Mouse (Mus musculus) retina, adult 2 months (tissue): ENCODE data around the gene Zfp326.
A peak's percentile ranks its signal among the peaks of the same experiment; 100 is the strongest.

Experiments
- DNase-seq: peaks from one replicate; pipeline ENCODE4 v3.0.0-alpha.2; 2012; ENCODE audit warnings: low read depth, low spot score

Zfp326 gene

GRCm38 (mm10) chr5:105867427-105867826 lies 8.9 kb upstream of the Zfp326 start:
- no peak for DNase-seq

DNA sequence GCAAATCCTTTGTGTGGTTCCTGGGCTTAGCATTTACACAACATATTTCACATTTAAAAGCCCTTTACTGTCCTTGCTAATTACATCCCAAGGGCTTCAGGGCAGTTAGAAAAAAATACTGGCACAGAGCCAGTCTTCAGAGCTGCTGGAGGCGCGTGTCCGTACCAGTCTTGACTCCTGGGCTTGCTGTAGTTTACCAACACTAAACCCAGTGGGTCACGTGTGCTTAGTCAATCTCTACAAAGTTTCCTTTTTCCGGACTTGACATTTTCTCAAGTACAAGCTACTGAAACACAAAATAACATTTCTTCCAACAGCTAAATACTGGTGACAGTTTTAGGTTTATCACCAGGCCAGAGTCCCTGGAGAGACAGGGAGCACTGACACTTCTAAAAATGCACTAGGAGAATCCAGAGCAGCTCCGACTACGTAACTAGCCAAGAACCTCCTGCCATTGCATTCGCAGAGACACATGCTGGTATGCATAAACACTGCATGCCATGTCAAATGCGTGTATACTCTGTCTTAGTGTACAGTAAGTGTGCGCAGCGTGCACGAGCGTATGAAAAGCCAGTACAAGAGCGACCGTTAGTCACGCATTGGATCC lies 8.4 kb upstream of the Zfp326 start:
- no peak for DNase-seq

DNA sequence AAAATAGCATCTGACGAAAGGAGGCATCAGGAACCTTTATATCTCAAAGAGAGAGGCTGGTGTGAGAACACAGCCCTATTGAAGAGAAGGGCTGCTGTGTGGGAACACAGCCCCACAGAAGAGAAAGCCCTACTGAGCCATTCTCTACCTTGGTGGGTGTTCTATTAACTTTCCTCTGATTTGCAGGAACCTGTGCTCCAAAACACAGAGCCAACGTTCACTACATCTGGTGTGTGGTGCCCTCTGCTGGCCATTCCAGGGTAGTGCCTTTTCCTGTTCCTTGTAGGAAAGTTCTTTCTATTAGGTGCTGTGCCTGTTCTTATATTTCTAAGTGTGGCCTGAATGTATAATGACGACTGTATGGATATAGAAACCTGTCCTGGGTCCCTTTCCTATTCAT lies 7.8 kb upstream of the Zfp326 start:
- DNase-seq = peak; percentile 56

DNA sequence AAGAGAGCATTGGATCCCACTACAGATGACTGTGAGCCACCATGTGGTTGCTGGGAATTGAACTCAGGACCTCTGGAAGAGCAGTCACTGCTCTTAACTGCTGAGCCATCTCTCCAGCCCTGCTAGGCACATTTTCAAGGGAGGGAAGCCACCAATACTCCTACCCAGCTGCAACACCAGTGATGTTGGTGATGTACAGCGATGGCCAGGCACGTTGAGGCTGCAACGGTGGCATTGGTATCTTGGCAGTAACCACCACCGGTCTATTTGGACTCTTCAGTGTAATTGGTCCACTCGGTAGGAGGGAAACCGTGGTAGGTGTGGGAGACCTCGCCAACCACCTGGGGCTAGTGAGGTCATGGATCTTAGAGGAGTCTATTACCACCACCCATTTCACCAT lies 6.6 kb upstream of the Zfp326 start:
- no peak for DNase-seq

GRCm38 (mm10) chr5:105871140-105871539 lies 5.2 kb upstream of the Zfp326 start:
- DNase-seq = no peak

DNA sequence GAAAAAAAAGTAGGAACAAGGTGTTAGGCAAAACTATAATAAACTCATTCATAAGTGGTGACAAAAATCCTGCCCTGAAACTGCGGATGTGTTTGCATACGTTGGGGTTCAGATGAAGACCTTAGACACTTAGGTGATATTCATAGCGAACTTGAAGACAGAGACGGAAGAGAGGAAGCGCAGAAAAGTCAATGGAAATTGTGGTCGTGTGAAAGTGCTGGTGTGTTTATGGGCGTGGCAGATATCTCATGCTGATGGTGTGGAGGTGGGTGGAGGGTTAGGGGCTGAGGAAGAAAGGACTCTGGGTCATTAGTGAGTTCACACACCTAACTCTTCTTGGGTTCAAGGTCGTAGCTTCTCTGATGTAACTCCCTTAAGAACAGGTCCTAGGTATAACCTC lies 4.2 kb upstream of the Zfp326 start:
- no peak for DNase-seq

GRCm38 (mm10) chr5:105872916-105873315 lies 3.4 kb upstream of the Zfp326 start:
- no peak for DNase-seq

DNA sequence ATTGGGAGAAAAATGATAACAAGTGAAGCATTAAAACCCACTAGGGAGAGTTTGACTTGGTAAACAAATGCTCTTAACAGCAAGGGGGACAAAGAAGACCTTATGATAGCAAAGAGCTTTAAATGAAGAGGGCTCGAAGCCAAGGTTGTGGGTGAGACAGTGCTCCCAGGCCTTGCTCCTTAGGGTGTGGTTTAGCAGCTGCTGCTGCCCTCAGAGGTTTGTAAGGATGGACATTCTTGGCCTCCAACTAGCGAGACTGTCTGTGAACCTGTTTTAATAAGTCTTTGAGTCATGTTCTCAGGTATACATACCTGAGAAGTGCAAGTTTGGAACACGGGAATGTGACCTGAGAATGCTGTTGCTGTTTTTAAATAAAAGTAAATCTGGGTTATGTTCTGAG lies 2.6 kb upstream of the Zfp326 start:
- no peak for DNase-seq

DNA sequence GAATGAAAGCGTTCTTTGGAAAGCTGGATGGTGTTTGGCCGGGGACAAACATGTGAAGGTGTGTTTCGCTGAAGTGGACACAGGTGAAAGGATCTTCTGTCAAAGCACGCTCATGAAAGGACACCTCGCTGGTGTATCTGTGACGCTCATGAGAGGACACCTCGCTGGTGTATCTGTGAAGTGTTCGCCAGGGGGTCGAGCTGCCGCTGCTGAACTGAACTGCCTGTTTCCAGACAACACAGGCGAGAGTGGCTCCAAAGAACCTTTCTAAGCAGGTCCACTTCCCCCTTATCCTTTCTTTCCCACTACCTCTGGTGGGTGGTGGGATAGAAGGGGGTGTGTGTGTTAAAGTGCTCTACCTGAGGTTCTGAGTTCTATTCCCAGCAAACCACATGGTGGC lies 1.9 kb upstream of the Zfp326 start:
- no peak for DNase-seq

GRCm38 (mm10) chr5:105876925-105877774 lies 785 bp downstream of the Zfp326 start:
- DNase-seq = no peak

GRCm38 (mm10) chr5:105887317-105887716 lies 11.0 kb downstream of the Zfp326 start:
- DNase-seq = no peak

- DNase-seq = no peak
Measured at GRCm38 (mm10) chr5:105898161-105898560, 21.8 kb downstream of the Zfp326 start.

- no peak for DNase-seq
Measured at GRCm38 (mm10) chr5:105909209-105909608, 32.8 kb downstream of the Zfp326 start.

- no peak for DNase-seq
Measured at GRCm38 (mm10) chr5:105909671-105910070, 33.3 kb downstream of the Zfp326 start.

GRCm38 (mm10) chr5:105911498-105911897 lies 35.1 kb downstream of the Zfp326 start:
- DNase-seq = no peak

GRCm38 (mm10) chr5:105917398-105917797 lies 41.0 kb downstream of the Zfp326 start:
- no peak for DNase-seq

DNA sequence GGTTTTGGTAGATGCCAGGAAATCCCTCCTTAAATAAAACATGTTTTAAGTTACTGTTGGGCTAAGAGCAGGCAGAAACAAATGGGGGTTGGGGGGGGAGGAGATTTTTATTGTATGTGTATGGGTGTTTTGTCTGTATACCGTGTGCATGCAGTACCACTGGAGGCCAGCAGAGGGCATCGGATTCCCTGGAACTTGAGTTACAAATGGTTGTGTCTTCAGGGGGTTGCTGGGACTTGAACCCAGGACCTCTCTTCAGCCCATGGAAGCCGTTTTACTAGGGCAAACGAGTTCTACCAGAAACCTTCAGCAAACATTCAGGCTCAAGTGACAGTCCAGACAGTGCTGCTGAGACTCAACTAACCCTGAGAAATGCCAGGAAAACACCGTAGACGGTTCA lies 41.9 kb downstream of the Zfp326 start:
- no peak for DNase-seq

- DNase-seq = no peak
Measured at GRCm38 (mm10) chr5:105922818-105923487, 46.6 kb downstream of the Zfp326 start.

GRCm38 (mm10) chr5:105924347-105924746 lies 48.0 kb downstream of the Zfp326 start:
- no peak for DNase-seq

- no peak for DNase-seq
Measured at GRCm38 (mm10) chr5:105925568-105926255, 49.3 kb downstream of the Zfp326 start.

DNA sequence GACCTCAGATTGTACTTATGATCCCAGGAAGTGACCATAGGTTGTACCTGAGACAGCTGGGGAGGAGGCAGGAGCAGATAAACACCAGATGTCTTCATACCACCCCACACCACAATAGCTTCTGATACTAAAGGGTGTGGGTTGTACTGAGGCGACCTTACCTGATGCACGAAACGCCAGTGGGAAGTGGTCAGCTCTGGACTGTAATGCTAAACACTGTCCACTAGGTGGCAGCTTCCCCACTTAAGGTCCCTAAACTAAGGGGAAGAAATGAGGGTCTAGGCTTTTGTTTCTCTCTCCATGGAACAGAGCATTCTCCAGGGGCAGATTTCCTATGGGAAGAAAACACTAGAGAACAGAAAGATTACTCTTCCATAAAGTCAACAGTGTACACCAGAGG lies 53.9 kb downstream of the Zfp326 start:
- no peak for DNase-seq

DNA sequence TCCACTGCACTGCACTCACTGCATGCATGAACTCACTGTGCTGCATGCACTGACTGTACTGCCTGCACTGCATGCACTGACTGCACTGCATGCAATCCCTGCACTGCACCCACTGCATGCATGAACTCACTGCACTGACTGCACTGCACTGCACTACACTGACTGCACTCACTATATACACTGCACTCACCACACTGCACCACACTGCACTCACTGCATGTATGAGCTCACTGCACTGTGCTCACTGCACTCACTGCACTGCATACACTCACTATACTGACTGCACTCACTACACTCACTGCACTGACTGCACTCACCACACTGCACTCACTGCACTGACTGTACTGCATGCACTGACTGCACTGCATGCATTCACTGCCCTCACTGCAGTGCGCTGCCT lies 56.0 kb downstream of the Zfp326 start:
- DNase-seq = no peak
